Mouse (Mus musculus) kidney, postnatal 0 days (tissue): ENCODE measurements around the gene Prkra. TPM values are rescaled to one million over a fixed set of nuclear protein-coding genes. Genes with fewer than 3 reads are reported as not detected.

Experiments
- ATAC-seq: fragments of 200-750 bp; cut with Nextera tagmentation; replicated peaks from 2 replicates; pipeline ENCODE4 v1.8.0; 2017; ENCODE audit warnings: low read depth, moderate number of reproducible peaks, moderate TSS enrichment, moderate library complexity; ENCODE audit not compliant: low FRiP score
- DNase-seq: peaks from one replicate; pipeline ENCODE4 v3.0.0-alpha.2; 2016; ENCODE audit warnings: low spot score
- H3K27ac ChIP-seq: fragments of 300-500 bp; sonication (generic); 2 replicates; pipeline ENCODE4 v1.5.1; 2014; ENCODE audit warnings: mild to moderate bottlenecking
- H3K27me3 ChIP-seq: fragments of 300-500 bp; sonication (generic); 2 replicates; pipeline ENCODE4 v1.6.1; 2014; ENCODE audit warnings: low read length, mixed read lengths; ENCODE audit not compliant: insufficient read depth
- H3K36me3 ChIP-seq: fragments of 300-500 bp; sonication (generic); 2 replicates; pipeline ENCODE4 v1.6.1; 2014; ENCODE audit warnings: low read length, mixed read lengths; ENCODE audit not compliant: insufficient read depth
- H3K4me1 ChIP-seq: fragments of 300-500 bp; sonication (generic); replicated peaks from 2 replicates; pipeline ENCODE4 v1.6.1; 2014; ENCODE audit warnings: antibody characterized with exemption, low read length, mixed read lengths; ENCODE audit not compliant: insufficient read depth
- H3K4me2 ChIP-seq: fragments of 300-500 bp; sonication (generic); 2 replicates; pipeline ENCODE4 v1.6.1; 2014; ENCODE audit warnings: mild to moderate bottlenecking, low read length, moderate library complexity, mixed read lengths
- H3K4me3 ChIP-seq: fragments of 300-500 bp; sonication (generic); replicated peaks from 2 replicates; pipeline ENCODE4 v1.5.1; 2014; ENCODE audit warnings: low read depth, low read length
- H3K9ac ChIP-seq: fragments of 300-500 bp; sonication (generic); 2 replicates; pipeline ENCODE4 v1.6.1; 2014; ENCODE audit warnings: low read depth, low read length
- H3K9me3 ChIP-seq: fragments of 300-500 bp; sonication (generic); replicated peaks from 2 replicates; pipeline ENCODE4 v1.6.1; 2016; ENCODE audit warnings: low read length, inconsistent platforms, mixed read lengths
- CTCF ChIP-seq: IDR thresholded peaks from 2 replicates; pipeline ENCODE4 v1.5.1; 2016; ENCODE audit warnings: antibody characterized with exemption, low read depth, mild to moderate bottlenecking, moderate library complexity
- WGBS: fragments of 180-500 bp; shearing (Covaris S2); extraction: QIAGEN DNeasy Blood & Tissue Kit; methylation state at CpG from one replicate; pipeline ENCODE4 v1.1.7; 2014; 5-methylcytosine and 5-hydroxymethylcytosine counted together
- polyA plus RNA-seq: library from polyadenylated mRNA; unstranded; fragments of >200 nt; fragmentation: Nextera tagmentation; extraction: Ambion mirVana; gene quantifications from 2 replicates; pipeline ENCODE4 v1.2.1, GENCODE M21; 2015

The Prkra gene
- 61.0 and 61.3 TPM in 2 replicates for polyA plus RNA-seq

DNA sequence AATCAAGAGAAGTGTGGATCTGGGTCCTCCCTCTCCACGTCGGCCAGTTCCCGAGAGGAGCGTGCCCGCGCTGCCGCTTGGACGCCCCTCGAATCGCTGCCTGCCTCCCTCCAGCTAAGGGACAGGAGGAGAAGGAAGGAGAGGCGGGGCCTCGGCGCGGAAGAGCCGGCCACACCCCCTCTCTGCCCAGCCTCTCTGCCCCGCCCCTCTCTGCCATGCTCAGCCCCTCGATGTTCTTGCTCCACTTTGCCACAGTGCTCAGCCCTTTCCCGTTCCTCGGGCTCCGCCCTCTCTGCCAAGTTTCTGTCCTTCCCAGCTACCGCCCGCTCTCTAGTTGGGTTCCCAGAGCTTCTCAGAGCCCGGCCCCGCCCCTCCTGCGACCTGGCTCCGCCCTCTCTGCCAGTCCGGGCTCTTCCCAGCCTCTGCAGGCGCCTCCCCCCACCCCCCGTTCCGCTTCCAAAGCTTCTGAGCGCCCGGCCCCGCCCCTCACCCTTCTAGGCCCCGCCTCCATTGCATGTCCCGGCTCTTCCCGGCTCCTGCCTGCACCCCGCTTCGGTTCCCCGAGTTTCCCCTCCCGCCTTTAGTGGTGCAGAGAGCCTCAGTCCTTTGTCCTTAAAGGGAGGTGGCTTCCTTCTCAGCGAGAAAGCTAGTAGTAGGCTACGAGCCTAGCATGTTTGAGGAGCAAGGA lies at the start of gene Prkra, which contains the start of gene Pjvk:
Gene Prkra (minus strand): TSS at position 133 of the 688 bp plus-strand sequence.
Gene Pjvk (plus strand): TSS at position 594 of the 688 bp plus-strand sequence.
- ATAC-seq, result peak; percentile 99
- under 1% methylated on average over 35 of the region's 42 CpGs for WGBS
- peak within 1 kb of the TSS; percentile 90 for H3K4me2 ChIP-seq

GRCm38 (mm10) chr2:76695290-76695689 lies 47.5 kb upstream of the Prkra start:
- Histone ChIP-seq H3K27me3 (no peaks in the 10 kb centered on the region), H3K4me2 (no peak overlapping the region), H3K9me3 (no peaks in the 10 kb centered on the region), H3K4me1 (no peaks in the 10 kb centered on the region), H3K27ac (no peak overlapping the region), H3K36me3 (peaks cover 41% of the 10 kb centered on the region), H3K4me3 (no peak overlapping the region), H3K9ac (no peak overlapping the region)
- ATAC-seq (no peak), DNase-seq (no peak)
- 76% methylated on average over 6 of the region's 6 CpGs for WGBS
- no peak for TF ChIP-seq CTCF

More for the DNA sequence above, at the start of gene Prkra, which contains the start of gene Pjvk:
- 0 out of 2 replicates have a peak, but pooled peaks have one; percentile 9 for TF ChIP-seq CTCF
- Histone ChIP-seq H3K4me1 (peaks cover 5% of the 10 kb centered on the region; the same call in 1 of the 2 replicates), H3K9me3 (no peaks in the 10 kb centered on the region), H3K27ac (peak within 1 kb of the TSS; percentile 93), H3K27me3 (no peaks in the 10 kb centered on the region), H3K4me3 (peak within 1 kb of the TSS; percentile 78), H3K36me3 (no peaks in the 10 kb centered on the region), H3K9ac (peak within 1 kb of the TSS; percentile 88)
- DNase-seq, result peak; percentile 99

GRCm38 (mm10) chr2:76693765-76694164 lies 46.0 kb upstream of the Prkra start:
- no peak for TF ChIP-seq CTCF
- no peak for DNase-seq
- H3K4me3 ChIP-seq, result no peak overlapping the region
- no peak for ATAC-seq
- no peaks in the 10 kb centered on the region for H3K9me3 ChIP-seq
- H3K9ac ChIP-seq, result no peak overlapping the region
- 72% methylated on average over 5 of the region's 5 CpGs for WGBS
- no peaks in the 10 kb centered on the region for H3K27me3 ChIP-seq
- H3K4me1 ChIP-seq, result no peaks in the 10 kb centered on the region
- H3K36me3 ChIP-seq, result peaks cover 41% of the 10 kb centered on the region
- H3K4me2 ChIP-seq, result no peak overlapping the region
- no peak overlapping the region for H3K27ac ChIP-seq

DNA sequence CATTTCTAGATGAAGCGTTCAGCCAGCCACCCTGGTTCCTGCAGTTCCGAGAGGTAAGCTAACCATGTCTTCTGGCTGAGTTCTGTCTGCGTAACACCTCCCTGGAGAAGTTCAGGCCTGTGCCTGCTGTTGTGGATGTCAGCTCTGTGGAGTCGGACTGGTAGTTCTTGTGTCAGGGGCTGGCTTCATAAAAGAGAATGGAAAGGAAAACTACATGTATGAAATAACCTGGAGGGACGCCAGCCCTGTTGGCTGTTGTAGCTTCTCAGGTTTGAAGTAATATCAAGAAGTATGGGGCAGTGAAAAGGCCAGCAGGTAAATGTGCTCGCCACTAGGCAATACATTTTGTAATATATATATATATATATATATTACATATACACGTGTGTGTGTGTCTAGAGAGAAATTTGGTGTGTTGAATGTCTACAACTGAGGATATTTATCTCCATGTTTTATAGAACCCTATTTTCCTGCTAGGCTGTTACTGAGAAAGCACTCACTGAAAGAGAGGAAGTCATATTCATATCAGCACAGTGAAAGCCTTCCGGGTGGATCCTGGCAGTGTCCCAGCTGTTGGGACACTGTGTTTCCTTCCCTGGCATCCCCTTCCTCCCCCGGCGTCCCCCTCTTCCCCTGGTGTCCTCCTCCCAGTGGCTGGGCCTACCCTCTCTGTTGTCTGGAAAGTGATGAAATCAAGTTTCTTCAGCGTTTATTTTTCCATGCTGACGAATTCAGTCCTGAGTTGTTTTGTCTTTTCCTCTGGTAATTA lies 42.8 kb upstream of the Prkra start:
- Histone ChIP-seq H3K9ac (no peak overlapping the region), H3K27me3 (no peaks in the 10 kb centered on the region), H3K9me3 (no peaks in the 10 kb centered on the region), H3K4me1 (no peaks in the 10 kb centered on the region), H3K36me3 (peaks cover 49% of the 10 kb centered on the region), H3K27ac (no peak overlapping the region), H3K4me3 (no peak overlapping the region), H3K4me2 (no peak overlapping the region)
- no peak for TF ChIP-seq CTCF
- 77% methylated on average over 12 of the region's 12 CpGs for WGBS
- peak; percentile 44 for DNase-seq
- no peak for ATAC-seq

DNA sequence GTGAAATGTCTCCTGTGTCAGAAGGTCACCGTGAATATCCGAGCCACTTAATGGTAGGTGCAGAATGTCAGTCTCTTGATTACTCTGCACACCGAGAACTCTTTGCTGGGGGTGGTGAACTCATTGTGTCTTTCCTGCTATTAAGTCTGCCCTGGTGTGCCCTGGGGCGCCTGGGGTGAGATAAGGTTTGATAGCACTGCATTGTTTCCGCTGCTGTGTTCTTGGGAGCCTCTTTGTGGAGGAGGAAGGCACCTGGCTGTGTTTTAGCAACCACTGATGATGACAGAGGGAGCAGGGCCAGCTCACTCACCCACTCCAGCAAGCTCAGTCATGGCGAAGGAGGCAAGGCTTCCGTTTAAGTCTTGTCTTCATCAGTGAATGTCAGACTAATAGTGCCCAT lies 40.3 kb upstream of the Prkra start:
- Histone ChIP-seq H3K27me3 (no peaks in the 10 kb centered on the region), H3K9me3 (no peaks in the 10 kb centered on the region), H3K4me2 (no peak overlapping the region), H3K27ac (no peak overlapping the region), H3K36me3 (peaks cover 47% of the 10 kb centered on the region), H3K9ac (no peak overlapping the region), H3K4me1 (no peaks in the 10 kb centered on the region), H3K4me3 (no peak overlapping the region)
- 51% methylated on average over 7 of the region's 7 CpGs for WGBS
- no peak for ATAC-seq
- no peak for DNase-seq
- no peak for TF ChIP-seq CTCF

- no peak overlapping the region for H3K4me2 ChIP-seq
- peaks cover 47% of the 10 kb centered on the region for H3K36me3 ChIP-seq
- no peaks in the 10 kb centered on the region for H3K4me1 ChIP-seq
- ATAC-seq (no peak), DNase-seq (no peak)
- no peak overlapping the region for H3K27ac ChIP-seq
- 68% methylated on average over 3 of the region's 3 CpGs for WGBS
- H3K9ac ChIP-seq, result no peak overlapping the region
- no peaks in the 10 kb centered on the region for H3K27me3 ChIP-seq
- H3K4me3 ChIP-seq, result no peak overlapping the region
- TF ChIP-seq CTCF, result no peak
- H3K9me3 ChIP-seq, result no peaks in the 10 kb centered on the region
Observed at GRCm38 (mm10) chr2:76687608-76688007, 39.8 kb upstream of the Prkra start.
